Mouse (Mus musculus) forebrain, embryonic 10.5 days (tissue): ENCODE data around the gene Ctnnd2. TPM values are rescaled to one million over a fixed set of nuclear protein-coding genes. Genes with fewer than 3 reads are reported as not detected.

Source experiments
- DNase-seq: peaks from one replicate; pipeline ENCODE4 v3.0.0-alpha.2; 2017; ENCODE audit warnings: low spot score; ENCODE audit errors: extremely low spot score
- H3K27ac ChIP-seq: fragments of 300-500 bp; sonication (generic); 2 replicates; pipeline ENCODE4 v1.5.1; 2016; ENCODE audit warnings: mild to moderate bottlenecking
- H3K27me3 ChIP-seq: fragments of 300-500 bp; sonication (generic); 2 replicates; pipeline ENCODE4 v1.6.1; 2016; ENCODE audit warnings: mild to moderate bottlenecking; ENCODE audit not compliant: poor library complexity, severe bottlenecking
- H3K36me3 ChIP-seq: fragments of 300-500 bp; sonication (generic); replicated peaks from 2 replicates; pipeline ENCODE4 v1.6.1; 2016; ENCODE audit warnings: mild to moderate bottlenecking, moderate library complexity
- H3K4me1 ChIP-seq: fragments of 300-500 bp; sonication (generic); 2 replicates; pipeline ENCODE4 v1.6.1; 2016
- H3K4me3 ChIP-seq: fragments of 300-500 bp; sonication (generic); 2 replicates; pipeline ENCODE4 v1.5.1; 2016; ENCODE audit warnings: mild to moderate bottlenecking, moderate library complexity
- H3K9me3 ChIP-seq: fragments of 300-500 bp; sonication (generic); 2 replicates; pipeline ENCODE4 v1.6.1; 2016; ENCODE audit warnings: mild to moderate bottlenecking, moderate library complexity
- WGBS: fragments of 180-500 bp; shearing (Covaris S2); methylation state at CpG from one replicate; pipeline ENCODE4 v1.1.7; 2016; 5-methylcytosine and 5-hydroxymethylcytosine counted together
- polyA plus RNA-seq: library from polyadenylated mRNA; unstranded; fragments of >200 nt; fragmentation: Nextera tagmentation; extraction: Ambion mirVana; gene quantifications from 2 replicates; pipeline ENCODE4 v1.2.1, GENCODE M21; 2016

The Ctnnd2 gene
- polyA plus RNA-seq, 1 experiment from 2014 or later, result 25.3 TPM

GRCm38 (mm10) chr15:30867429-30867828, 695.0 kb downstream of the Ctnnd2 start:
- DNase-seq, result no peak
- no peaks in the 10 kb centered on the region for H3K36me3 ChIP-seq
- no peaks in the 10 kb centered on the region for H3K4me1 ChIP-seq
- H3K4me3 ChIP-seq, result no peak overlapping the region
- no peaks in the 10 kb centered on the region for H3K27me3 ChIP-seq
- no peaks in the 10 kb centered on the region for H3K9me3 ChIP-seq
- H3K27ac ChIP-seq, result no peak overlapping the region
- 90% methylated on average over 5 of the region's 5 CpGs for WGBS

DNA sequence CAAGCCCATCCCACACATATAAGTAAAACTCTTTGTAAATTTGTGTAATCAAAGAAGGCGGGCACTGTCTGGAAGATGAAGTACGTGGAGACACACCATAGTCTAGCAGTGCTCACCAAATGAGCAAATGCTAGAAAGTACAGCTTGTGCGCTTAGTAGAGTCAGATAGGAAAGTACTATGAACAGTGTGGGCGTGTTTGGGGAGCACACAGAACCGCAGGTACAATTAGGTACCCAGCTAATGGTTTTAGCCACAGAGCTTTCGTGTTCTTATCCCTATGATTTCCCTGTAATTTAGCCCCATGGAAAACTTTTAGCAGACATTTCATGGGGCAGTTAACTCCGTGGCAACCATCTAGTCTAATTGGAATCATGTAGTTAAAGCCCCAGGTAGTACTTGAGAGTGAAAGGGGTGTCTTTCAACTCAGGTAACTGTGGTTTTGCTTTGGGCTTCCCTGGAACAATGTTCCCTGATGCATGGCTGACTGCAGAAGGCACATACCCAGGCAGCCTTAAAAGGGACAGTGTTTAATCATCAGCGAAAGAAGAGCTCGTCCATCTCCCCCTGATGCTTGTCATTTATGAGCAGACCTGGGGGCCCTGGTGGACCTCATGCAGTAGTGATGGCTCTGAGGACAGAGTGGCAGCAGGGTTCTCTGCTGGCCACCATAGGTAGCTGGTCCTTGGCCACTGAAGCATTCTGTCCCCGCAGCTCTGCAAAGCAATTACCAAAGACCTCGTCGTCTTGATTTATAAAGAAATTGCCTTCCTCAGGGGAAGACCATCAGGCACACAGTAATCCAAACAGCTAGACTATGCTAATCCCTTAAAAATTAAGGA, 697.5 kb downstream of the Ctnnd2 start:
- no peaks in the 10 kb centered on the region for H3K9me3 ChIP-seq
- H3K4me1 ChIP-seq, result no peaks in the 10 kb centered on the region
- DNase-seq, result no peak
- WGBS, result 83% methylated on average over 12 of the region's 12 CpGs
- H3K4me3 ChIP-seq, result no peak overlapping the region
- H3K27ac ChIP-seq, result no peak overlapping the region
- no peaks in the 10 kb centered on the region for H3K36me3 ChIP-seq
- H3K27me3 ChIP-seq, result no peaks in the 10 kb centered on the region

DNA sequence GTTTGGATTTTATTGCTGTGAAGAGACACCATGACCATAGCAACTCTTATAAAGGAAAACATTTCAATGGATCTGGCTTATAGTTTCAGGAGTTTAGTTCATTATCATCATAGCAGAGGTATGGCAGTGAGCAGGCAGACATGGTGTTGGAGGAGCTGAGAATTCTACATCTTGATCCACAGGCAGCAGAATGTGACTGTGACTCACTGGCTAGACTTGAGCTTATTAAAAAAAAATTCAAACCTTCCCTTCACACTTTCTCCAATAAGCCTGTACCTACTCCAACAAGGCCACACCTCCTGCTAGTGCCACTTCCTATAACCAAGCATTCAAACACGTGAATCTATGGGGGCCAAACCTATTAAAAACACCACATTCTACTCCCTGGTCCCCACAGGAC, 703.1 kb downstream of the Ctnnd2 start:
- Histone ChIP-seq H3K36me3 (no peaks in the 10 kb centered on the region), H3K27me3 (no peaks in the 10 kb centered on the region), H3K27ac (no peak overlapping the region), H3K4me3 (no peak overlapping the region), H3K4me1 (no peaks in the 10 kb centered on the region), H3K9me3 (no peaks in the 10 kb centered on the region)
- no peak for DNase-seq
- 71% methylated on average over 1 of the region's 1 CpGs for WGBS

GRCm38 (mm10) chr15:30884692-30885334, 712.4 kb downstream of the Ctnnd2 start:
- H3K4me3 ChIP-seq, result no peak overlapping the region
- no peaks in the 10 kb centered on the region for H3K4me1 ChIP-seq
- WGBS, result 91% methylated on average over 12 of the region's 12 CpGs
- no peak for DNase-seq
- H3K36me3 ChIP-seq, result no peaks in the 10 kb centered on the region
- no peak overlapping the region for H3K27ac ChIP-seq
- H3K27me3 ChIP-seq, result no peaks in the 10 kb centered on the region
- no peaks in the 10 kb centered on the region for H3K9me3 ChIP-seq

DNA sequence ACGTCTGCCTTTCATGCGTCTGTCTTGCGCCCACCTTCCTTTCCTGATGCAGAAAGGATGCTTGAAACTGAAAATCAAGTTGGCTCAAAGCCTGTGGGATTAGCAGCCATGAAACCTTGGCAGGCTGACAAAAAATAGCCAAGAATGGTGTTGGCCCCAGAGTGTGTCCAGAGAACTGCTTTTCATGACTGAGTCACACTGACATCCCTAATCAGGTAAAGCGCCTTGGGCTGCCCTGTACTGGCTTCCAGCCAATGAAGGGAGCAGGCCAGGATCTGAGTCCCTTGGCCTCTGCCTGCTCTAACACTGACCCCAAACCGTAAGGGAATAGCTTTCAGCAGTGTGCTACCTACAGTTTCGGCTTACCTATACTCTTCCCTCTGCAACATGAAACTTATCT, 713.0 kb downstream of the Ctnnd2 start:
- no peak for DNase-seq
- no peaks in the 10 kb centered on the region for H3K9me3 ChIP-seq
- H3K27ac ChIP-seq, result no peak overlapping the region
- H3K36me3 ChIP-seq, result no peaks in the 10 kb centered on the region
- H3K4me1 ChIP-seq, result no peaks in the 10 kb centered on the region
- no peak overlapping the region for H3K4me3 ChIP-seq
- no peaks in the 10 kb centered on the region for H3K27me3 ChIP-seq
- WGBS, result 86% methylated on average over 6 of the region's 6 CpGs

GRCm38 (mm10) chr15:30887559-30887958, 715.2 kb downstream of the Ctnnd2 start:
- Histone ChIP-seq H3K4me3 (no peak overlapping the region), H3K27me3 (no peaks in the 10 kb centered on the region), H3K27ac (no peak overlapping the region), H3K4me1 (no peaks in the 10 kb centered on the region), H3K9me3 (no peaks in the 10 kb centered on the region), H3K36me3 (no peaks in the 10 kb centered on the region)
- WGBS, result 88% methylated on average over 2 of the region's 2 CpGs
- DNase-seq, result no peak

DNA sequence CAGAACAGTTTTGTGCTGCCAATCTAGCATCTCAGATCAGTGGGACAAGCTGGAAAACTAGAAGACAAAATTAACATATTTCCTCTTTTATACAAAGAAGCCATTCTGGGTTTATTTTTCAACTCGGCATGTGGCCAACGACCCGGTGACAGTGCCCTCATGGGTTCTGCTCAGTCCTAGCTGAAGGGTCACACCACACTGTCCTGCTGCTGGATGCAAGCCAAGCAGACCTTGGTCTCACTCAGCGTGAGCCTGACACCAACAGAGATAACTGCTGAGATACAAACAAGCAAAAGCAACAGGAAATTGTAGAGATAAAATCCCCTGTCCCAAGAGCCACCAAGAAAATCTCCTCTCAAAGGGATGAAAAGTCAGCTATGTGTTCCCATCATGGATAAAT, 719.6 kb downstream of the Ctnnd2 start:
- H3K4me1 ChIP-seq, result no peaks in the 10 kb centered on the region
- no peak for DNase-seq
- H3K27ac ChIP-seq, result no peak overlapping the region
- no peak overlapping the region for H3K4me3 ChIP-seq
- no peaks in the 10 kb centered on the region for H3K9me3 ChIP-seq
- 77% methylated on average over 4 of the region's 4 CpGs for WGBS
- no peaks in the 10 kb centered on the region for H3K27me3 ChIP-seq
- peaks cover 6% of the 10 kb centered on the region for H3K36me3 ChIP-seq

GRCm38 (mm10) chr15:30895063-30895462, 722.7 kb downstream of the Ctnnd2 start:
- Histone ChIP-seq H3K36me3 (peaks cover 6% of the 10 kb centered on the region), H3K4me3 (no peak overlapping the region), H3K27ac (no peak overlapping the region), H3K27me3 (no peaks in the 10 kb centered on the region), H3K9me3 (no peaks in the 10 kb centered on the region), H3K4me1 (no peaks in the 10 kb centered on the region)
- WGBS, result 87% methylated on average over 5 of the region's 5 CpGs
- DNase-seq, result no peak

GRCm38 (mm10) chr15:30897342-30897741, 724.9 kb downstream of the Ctnnd2 start:
- H3K27me3 ChIP-seq, result no peaks in the 10 kb centered on the region
- no peak overlapping the region for H3K4me3 ChIP-seq
- H3K27ac ChIP-seq, result no peak overlapping the region
- H3K4me1 ChIP-seq, result no peaks in the 10 kb centered on the region
- no peaks in the 10 kb centered on the region for H3K9me3 ChIP-seq
- WGBS, result 91% methylated on average over 8 of the region's 8 CpGs
- peaks cover 6% of the 10 kb centered on the region for H3K36me3 ChIP-seq
- DNase-seq, result no peak

DNA sequence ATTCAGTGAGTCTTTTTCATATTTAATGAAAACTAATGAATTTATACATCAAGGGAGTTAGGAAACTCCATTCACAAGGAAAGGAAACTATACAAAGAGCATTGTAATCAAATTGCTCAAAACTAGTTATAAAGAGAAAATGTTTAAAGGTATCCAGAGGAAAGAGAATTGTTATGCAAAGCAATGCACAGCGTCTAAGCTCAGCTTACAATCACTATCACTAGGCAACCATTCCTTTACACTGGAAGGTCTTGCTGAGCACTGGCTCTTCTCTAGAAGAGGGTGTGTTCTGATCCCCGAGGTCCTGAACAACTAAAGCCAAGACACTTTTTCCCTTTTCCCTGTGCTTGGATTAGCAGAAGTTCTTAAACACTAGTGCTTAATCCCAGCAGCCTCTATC, 735.6 kb downstream of the Ctnnd2 start:
- WGBS, result 23% methylated on average over 2 of the region's 2 CpGs
- H3K9me3 ChIP-seq, result no peaks in the 10 kb centered on the region
- no peaks in the 10 kb centered on the region for H3K36me3 ChIP-seq
- H3K4me3 ChIP-seq, result no peak overlapping the region
- no peak for DNase-seq
- peaks cover 5% of the 10 kb centered on the region; the same call in 1 of the 2 replicates for H3K4me1 ChIP-seq
- no peaks in the 10 kb centered on the region for H3K27me3 ChIP-seq
- no peak overlapping the region for H3K27ac ChIP-seq

DNA sequence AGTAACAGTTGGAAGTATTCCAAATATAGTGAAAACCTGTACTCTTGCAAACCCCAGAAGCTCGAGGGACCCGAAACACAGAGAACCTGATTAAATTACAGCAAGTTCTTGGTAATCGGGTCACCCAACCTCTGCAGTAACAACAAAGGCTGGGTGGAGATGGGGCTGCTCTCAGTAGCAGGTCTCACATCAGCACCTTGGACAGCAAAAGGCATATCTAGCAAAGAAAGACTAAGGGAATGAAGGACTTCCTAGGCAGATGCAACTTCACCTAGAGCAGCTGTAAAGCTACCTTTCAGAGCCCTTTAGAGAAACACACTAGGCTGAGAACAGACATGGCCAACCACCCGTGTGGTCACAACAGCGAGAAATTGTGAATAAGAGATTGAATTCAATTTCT, 741.0 kb downstream of the Ctnnd2 start:
- H3K27ac ChIP-seq, result no peak overlapping the region
- H3K36me3 ChIP-seq, result no peaks in the 10 kb centered on the region
- DNase-seq, result no peak

GRCm38 (mm10) chr15:30925838-30926237, 753.4 kb downstream of the Ctnnd2 start:
- no peaks in the 10 kb centered on the region for H3K4me1 ChIP-seq
- no peaks in the 10 kb centered on the region for H3K27me3 ChIP-seq
- no peak overlapping the region for H3K27ac ChIP-seq
- H3K4me3 ChIP-seq, result no peak overlapping the region
- no peaks in the 10 kb centered on the region for H3K36me3 ChIP-seq
- 82% methylated on average over 5 of the region's 5 CpGs for WGBS
- DNase-seq, result no peak
- H3K9me3 ChIP-seq, result no peaks in the 10 kb centered on the region

More for the DNA sequence above, 741.0 kb downstream of the Ctnnd2 start:
- Histone ChIP-seq H3K4me3 (no peak overlapping the region), H3K9me3 (no peaks in the 10 kb centered on the region), H3K4me1 (peaks cover 1% of the 10 kb centered on the region; the same call in 1 of the 2 replicates), H3K27me3 (no peaks in the 10 kb centered on the region)
- WGBS, result 83% methylated on average over 5 of the region's 5 CpGs

DNA sequence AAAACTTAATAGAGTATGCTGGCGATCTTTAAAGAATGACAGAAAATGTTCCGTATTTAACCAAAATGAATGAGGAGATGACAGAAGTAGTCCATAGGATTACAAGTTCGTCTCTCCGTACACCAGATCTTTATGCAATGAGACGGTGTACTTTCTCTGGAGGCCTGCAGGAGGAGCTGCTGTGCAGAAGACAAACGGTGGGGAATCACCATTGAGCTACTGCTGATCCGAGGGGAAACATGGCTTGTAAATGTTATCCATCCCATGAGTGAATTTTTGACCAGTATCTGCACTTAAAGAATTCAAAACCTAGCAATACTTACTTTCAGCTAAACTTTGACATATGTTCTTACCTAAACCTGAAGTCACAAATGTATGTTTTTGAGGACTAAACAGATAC, 755.2 kb downstream of the Ctnnd2 start:
- Histone ChIP-seq H3K4me3 (no peak overlapping the region), H3K4me1 (no peaks in the 10 kb centered on the region), H3K9me3 (no peaks in the 10 kb centered on the region), H3K27me3 (no peaks in the 10 kb centered on the region), H3K36me3 (no peaks in the 10 kb centered on the region), H3K27ac (no peak overlapping the region)
- WGBS, result 61% methylated on average over 7 of the region's 7 CpGs
- no peak for DNase-seq
